Mouse (Mus musculus) megakaryocyte, adult 5-6 weeks (primary cell): ENCODE measurements at regions not wholly inside any gene's neighbourhood (a gene's known extent, or its start where the extent isn't known, plus 50 kb on each side); places are given as distances from the start of the nearest gene placed in this dataset.

Experiments used
- ATAC-seq: 2 replicates; pipeline ENCODE4 v1.8.0; 2016; ENCODE audit warnings: mild to moderate bottlenecking, inconsistent platforms; ENCODE audit not compliant: poor library complexity, severe bottlenecking

GRCm38 (mm10) chr10:68334054-68334453 lies 55.5 kb upstream of the Arid5b start:
- no peak for ATAC-seq
